Mouse (Mus musculus) limb, embryonic 15.5 days (tissue): ENCODE results near the gene Nol10. TPM values are rescaled to one million over a fixed set of nuclear protein-coding genes. Genes with fewer than 3 reads are reported as not detected.
"Not testable (repeated sequence)": the region's sequence is repeated elsewhere in the genome, so short reads cannot be mapped to it uniquely, and the experiment has no call there.

Experiments used
- ATAC-seq: fragments of 200-750 bp; cut with Nextera tagmentation; 2 replicates; pipeline ENCODE4 v1.8.0; 2017; ENCODE audit warnings: low read depth, moderate TSS enrichment; ENCODE audit not compliant: insufficient number of reproducible peaks, low FRiP score, low TSS enrichment
- H3K27ac ChIP-seq: fragments of 300-500 bp; sonication (generic); 2 replicates; pipeline ENCODE4 v1.5.1; 2015; ENCODE audit warnings: moderate library complexity, mild to moderate bottlenecking, inconsistent platforms
- H3K27me3 ChIP-seq: fragments of 300-500 bp; sonication (generic); 2 replicates; pipeline ENCODE4 v1.6.1; 2015; ENCODE audit warnings: inconsistent platforms
- H3K36me3 ChIP-seq: fragments of 300-500 bp; sonication (generic); 2 replicates; pipeline ENCODE4 v1.6.1; 2015; ENCODE audit warnings: inconsistent platforms
- H3K4me1 ChIP-seq: fragments of 300-500 bp; sonication (generic); 2 replicates; pipeline ENCODE4 v1.6.1; 2015; ENCODE audit warnings: inconsistent platforms
- H3K4me2 ChIP-seq: fragments of 300-500 bp; sonication (generic); 2 replicates; pipeline ENCODE4 v1.6.1; 2015; ENCODE audit warnings: mild to moderate bottlenecking, inconsistent platforms
- H3K4me3 ChIP-seq: fragments of 300-500 bp; sonication (generic); 2 replicates; pipeline ENCODE4 v1.5.1; 2015; ENCODE audit warnings: mild to moderate bottlenecking, inconsistent platforms
- H3K9ac ChIP-seq: fragments of 300-500 bp; sonication (generic); 2 replicates; pipeline ENCODE4 v1.6.1; 2015; ENCODE audit warnings: inconsistent platforms
- H3K9me3 ChIP-seq: fragments of 300-500 bp; sonication (generic); 2 replicates; pipeline ENCODE4 v1.6.1; 2016; ENCODE audit warnings: inconsistent platforms
- WGBS: fragments of 180-500 bp; shearing (Covaris S2); methylation state at CpG from one replicate; pipeline ENCODE4 v1.1.7; 2015; 5-methylcytosine and 5-hydroxymethylcytosine counted together
- microRNA-seq: library from miRNA; unstranded; fragments of <30 nt; microRNA quantifications from one replicate; pipeline ENCODE4, GENCODE M21; 2016
- polyA plus RNA-seq: library from polyadenylated mRNA; unstranded; fragments of >200 nt; fragmentation: Nextera tagmentation; extraction: Ambion mirVana; gene quantifications from 2 replicates; pipeline ENCODE4 v1.2.1, GENCODE M21; 2015

Gene Nol10
- polyA plus RNA-seq, 1 experiment from 2014 or later: 21.3 TPM

DNA sequence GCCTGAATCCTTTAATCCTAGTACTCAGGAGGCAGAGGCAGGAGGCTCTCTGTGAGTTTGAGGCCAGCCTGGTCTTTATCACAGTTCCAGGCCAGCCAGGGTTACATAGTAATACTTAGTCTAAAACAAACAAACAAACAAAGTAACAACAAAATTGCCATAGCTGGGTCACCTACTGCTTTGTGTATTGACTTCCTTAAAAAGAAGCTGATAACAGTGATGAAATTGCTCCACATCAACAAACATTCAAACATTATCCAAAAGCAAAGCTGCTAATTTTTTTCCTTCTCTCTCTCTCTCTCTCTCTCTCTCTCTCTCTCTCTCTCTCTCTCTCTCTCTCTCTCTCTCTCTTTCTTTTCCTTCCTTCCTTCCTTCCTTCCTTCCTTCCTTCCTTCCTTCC is 122.3 kb downstream of the Nol10 start:
- not testable (repeated sequence) for H3K4me3 ChIP-seq, H3K9me3 ChIP-seq, ATAC-seq, H3K4me1 ChIP-seq, H3K9ac ChIP-seq, H3K36me3 ChIP-seq, H3K4me2 ChIP-seq, H3K27me3 ChIP-seq, H3K27ac ChIP-seq

DNA sequence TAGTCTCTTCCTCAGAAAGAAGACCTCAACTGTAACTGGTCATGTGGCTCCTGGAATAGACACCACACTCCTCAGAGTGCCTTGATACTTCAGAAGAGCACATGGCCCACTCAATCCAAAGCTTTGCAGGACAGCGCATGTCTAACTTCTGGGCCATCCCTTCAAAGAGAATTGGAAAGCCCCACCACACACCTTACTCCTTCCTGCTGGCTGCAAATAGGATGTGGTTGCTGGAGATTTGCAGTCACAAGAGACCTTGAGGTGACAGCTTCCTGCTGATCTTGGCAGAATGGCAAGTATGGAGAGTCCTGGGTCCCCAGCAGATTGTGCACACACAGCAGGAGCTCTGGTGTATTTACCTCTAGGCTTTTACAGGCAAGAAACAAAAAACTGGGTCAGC is 123.1 kb downstream of the Nol10 start:
- WGBS: 82% methylated on average over 1 of the region's 1 CpGs
- Histone ChIP-seq H3K4me3 (no peak overlapping the region), H3K27me3 (no peaks in the 10 kb centered on the region), H3K36me3 (no peaks in the 10 kb centered on the region), H3K4me2 (no peak overlapping the region), H3K4me1 (no peaks in the 10 kb centered on the region), H3K9ac (no peak overlapping the region), H3K27ac (no peak overlapping the region), H3K9me3 (no peaks in the 10 kb centered on the region)
- ATAC-seq: no peak

DNA sequence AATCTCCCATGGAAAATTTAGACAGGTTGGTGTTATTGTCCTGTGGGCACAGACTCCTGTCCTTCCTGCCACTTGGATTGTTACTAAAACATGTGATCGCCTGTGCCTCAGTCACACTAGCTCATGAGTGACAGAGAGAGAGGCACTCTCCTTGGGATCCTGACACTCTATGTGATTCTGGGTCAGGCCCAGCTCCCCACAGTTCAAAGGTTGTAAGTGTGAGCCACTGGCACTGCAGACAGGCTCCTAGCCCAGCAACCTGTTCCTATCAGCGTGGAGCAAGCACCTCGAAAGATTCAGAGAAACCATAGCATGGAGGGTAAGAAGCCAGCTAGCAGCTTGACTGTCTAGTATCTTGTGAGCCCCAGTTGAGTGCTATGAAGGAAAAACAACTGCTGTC is 124.9 kb downstream of the Nol10 start:
- H3K4me1 ChIP-seq: no peaks in the 10 kb centered on the region
- no peak for ATAC-seq
- H3K27me3 ChIP-seq: no peaks in the 10 kb centered on the region
- H3K9ac ChIP-seq: no peak overlapping the region
- H3K27ac ChIP-seq: no peak overlapping the region
- no peaks in the 10 kb centered on the region for H3K9me3 ChIP-seq
- no peak overlapping the region for H3K4me3 ChIP-seq
- H3K36me3 ChIP-seq: no peaks in the 10 kb centered on the region
- 92% methylated on average over 3 of the region's 3 CpGs for WGBS
- no peak overlapping the region for H3K4me2 ChIP-seq

DNA sequence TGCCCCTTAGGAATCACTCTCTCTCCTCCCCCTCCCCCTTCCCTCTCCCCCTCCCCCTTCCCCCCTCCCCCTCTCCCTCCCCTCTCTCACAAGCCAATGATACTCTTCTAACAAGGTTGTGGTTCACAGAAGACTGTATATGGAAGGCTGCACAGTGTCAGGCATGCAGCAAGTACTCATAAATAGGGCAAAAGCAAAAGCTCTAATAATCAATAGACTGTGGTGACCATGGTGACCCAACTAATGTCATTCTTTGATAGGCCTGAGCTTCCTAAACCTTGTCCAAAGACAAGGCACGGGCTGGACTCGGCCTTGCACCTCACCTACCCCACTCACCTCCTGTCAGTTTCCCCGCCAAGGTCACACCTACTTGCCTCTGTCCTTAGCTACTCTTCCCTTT is 125.6 kb downstream of the Nol10 start:
- WGBS: 91% methylated on average over 3 of the region's 3 CpGs
- no peak overlapping the region for H3K4me2 ChIP-seq
- H3K9ac ChIP-seq: no peak overlapping the region
- H3K4me1 ChIP-seq: no peaks in the 10 kb centered on the region
- no peaks in the 10 kb centered on the region for H3K36me3 ChIP-seq
- no peak overlapping the region for H3K4me3 ChIP-seq
- no peaks in the 10 kb centered on the region for H3K9me3 ChIP-seq
- no peaks in the 10 kb centered on the region for H3K27me3 ChIP-seq
- ATAC-seq: no peak
- no peak overlapping the region for H3K27ac ChIP-seq

DNA sequence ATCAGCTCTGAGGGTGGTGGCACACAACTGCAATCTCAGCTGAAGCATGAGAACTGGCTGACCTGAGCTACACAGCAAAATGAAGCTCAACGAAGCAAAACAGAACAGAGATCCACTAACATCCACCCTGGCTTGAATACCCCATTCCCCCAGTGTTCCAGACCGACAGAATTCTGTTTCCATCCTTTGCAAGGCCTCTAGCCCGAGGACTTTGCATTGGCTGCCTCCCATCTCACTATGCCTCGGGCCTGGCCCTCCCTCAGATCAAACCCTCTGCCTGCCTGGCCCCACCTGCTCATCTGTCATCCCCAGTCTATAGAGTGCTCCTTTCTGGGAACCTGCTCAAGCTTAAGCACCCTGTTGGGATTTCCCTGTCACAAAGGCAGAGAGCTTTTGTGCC is 126.4 kb downstream of the Nol10 start:
- no peak overlapping the region for H3K9ac ChIP-seq
- H3K36me3 ChIP-seq: no peaks in the 10 kb centered on the region
- H3K4me2 ChIP-seq: no peak overlapping the region
- no peak overlapping the region for H3K27ac ChIP-seq
- no peak overlapping the region for H3K4me3 ChIP-seq
- 55% methylated on average over 4 of the region's 4 CpGs for WGBS
- no peaks in the 10 kb centered on the region for H3K9me3 ChIP-seq
- no peak for ATAC-seq
- no peaks in the 10 kb centered on the region for H3K4me1 ChIP-seq
- H3K27me3 ChIP-seq: no peaks in the 10 kb centered on the region

DNA sequence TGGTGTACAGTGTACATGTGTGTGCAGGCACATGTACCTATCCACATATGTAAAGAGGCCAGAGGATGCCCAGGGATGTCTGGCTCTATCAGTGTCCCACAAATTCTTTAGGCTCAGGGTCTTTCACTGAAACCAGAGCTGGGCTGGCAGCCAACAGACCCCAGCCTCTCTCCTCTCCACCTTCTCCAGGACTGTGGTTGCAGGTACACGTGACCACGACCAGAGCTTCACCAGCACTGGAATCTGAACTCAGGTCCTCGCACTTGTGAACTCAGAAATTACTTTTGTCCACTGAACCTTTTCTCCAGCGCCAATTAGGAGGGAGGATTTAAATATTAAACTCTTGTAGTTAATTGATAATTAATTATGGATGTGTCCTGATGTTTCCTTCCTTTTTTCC is 126.9 kb downstream of the Nol10 start:
- Histone ChIP-seq H3K4me1 (no peaks in the 10 kb centered on the region), H3K27ac (no peak overlapping the region), H3K36me3 (no peaks in the 10 kb centered on the region), H3K9me3 (no peaks in the 10 kb centered on the region), H3K9ac (no peak overlapping the region), H3K4me2 (no peak overlapping the region), H3K27me3 (no peaks in the 10 kb centered on the region), H3K4me3 (no peak overlapping the region)
- no peak for ATAC-seq
- 86% methylated on average over 4 of the region's 4 CpGs for WGBS

DNA sequence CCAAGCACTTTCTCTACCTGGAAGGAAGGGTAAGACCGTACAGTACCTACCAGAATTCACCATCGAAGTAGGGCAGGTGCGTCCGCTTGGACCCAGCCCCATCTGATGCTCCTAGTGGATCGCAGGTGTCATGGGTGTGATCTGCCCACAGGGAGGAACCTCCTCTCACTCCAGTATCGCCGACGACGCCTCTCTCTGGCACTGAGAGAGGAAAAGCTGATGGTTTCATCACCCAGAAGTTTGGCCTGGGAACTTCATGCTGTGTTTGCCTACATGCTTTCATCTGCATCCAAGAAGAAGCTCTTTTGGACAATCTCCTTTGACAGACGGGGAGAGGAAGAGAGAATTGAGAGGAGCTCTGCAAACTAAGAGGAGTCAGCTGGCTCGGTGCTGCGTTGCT is 129.9 kb downstream of the Nol10 start:
- no peak for ATAC-seq
- no peaks in the 10 kb centered on the region for H3K9me3 ChIP-seq
- H3K4me2 ChIP-seq: no peak overlapping the region
- H3K27me3 ChIP-seq: no peaks in the 10 kb centered on the region
- 83% methylated on average over 12 of the region's 12 CpGs for WGBS
- no peak overlapping the region for H3K4me3 ChIP-seq
- no peak overlapping the region for H3K27ac ChIP-seq
- H3K4me1 ChIP-seq: no peaks in the 10 kb centered on the region
- H3K9ac ChIP-seq: no peak overlapping the region
- no peaks in the 10 kb centered on the region for H3K36me3 ChIP-seq

DNA sequence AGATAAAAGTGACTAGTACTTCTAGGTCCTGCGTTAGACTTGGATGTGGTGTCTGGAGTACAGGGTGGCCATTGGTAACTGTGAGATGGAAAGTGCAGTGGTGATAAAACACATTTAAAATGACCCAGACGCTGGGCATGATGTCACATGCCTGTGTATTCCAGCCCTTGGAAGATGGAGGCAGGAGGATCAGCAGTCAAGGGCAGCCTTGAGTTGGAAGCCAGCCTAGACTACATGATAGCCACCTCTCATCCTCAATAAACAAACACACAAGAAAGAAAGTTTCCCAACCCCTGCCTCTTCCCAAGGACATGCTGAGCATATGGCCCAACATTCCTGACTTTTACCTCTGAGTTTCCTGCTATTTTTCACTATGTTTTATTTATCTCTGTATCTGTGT is 130.6 kb downstream of the Nol10 start:
- Histone ChIP-seq H3K4me2 (no peak overlapping the region), H3K4me3 (no peak overlapping the region), H3K9ac (no peak overlapping the region), H3K36me3 (no peaks in the 10 kb centered on the region), H3K27ac (no peak overlapping the region), H3K9me3 (no peaks in the 10 kb centered on the region), H3K4me1 (no peaks in the 10 kb centered on the region), H3K27me3 (no peaks in the 10 kb centered on the region)
- 79% methylated on average over 2 of the region's 2 CpGs for WGBS
- no peak for ATAC-seq

Small RNAs within 50 kb of the gene (microRNA-seq; reads per million reads assigned to microRNA genes)
- gene Mir3066: 9.6 reads per million, percentile 25 among the genes with 10 or more reads in this experiment

Other genes with a start within 250 kb of the Nol10 start
- gene Kcnf1, start 171.6 kb upstream of the Nol10 start, polyA plus RNA-seq: 0.60 and 0.76 TPM in 2 replicates
- 644 and 669 TPM in 2 replicates for gene Pdia6, start 81.9 kb upstream of the Nol10 start, polyA plus RNA-seq
- 0.63 and 2.2 TPM in 2 replicates for gene Atp6v1c2, start 19.1 kb upstream of the Nol10 start, polyA plus RNA-seq
- gene Odc1, start 196.3 kb downstream of the Nol10 start, polyA plus RNA-seq: 144 and 148 TPM in 2 replicates